Mouse (Mus musculus): ENCODE measurements around the gene Hmcn1.

Hmcn1 gene

GRCm38 (mm10) chr1:150513041-150513440, 480.2 kb downstream of the Hmcn1 start:
- no peak for DNase-seq (ENCODE audit: low spot score)

Measured in ovary, postnatal 36 days (tissue).